Mouse (Mus musculus): ENCODE measurements around the gene Cyp2a5. TPM values are rescaled to one million over a fixed set of nuclear protein-coding genes. Genes with fewer than 3 reads are reported as not detected.
"Not testable (repeated sequence)": the region's sequence is repeated elsewhere in the genome, so short reads cannot be mapped to it uniquely, and the experiment has no call there.

Cyp2a5 gene
- polyA plus RNA-seq (2021), result not detected

DNA sequence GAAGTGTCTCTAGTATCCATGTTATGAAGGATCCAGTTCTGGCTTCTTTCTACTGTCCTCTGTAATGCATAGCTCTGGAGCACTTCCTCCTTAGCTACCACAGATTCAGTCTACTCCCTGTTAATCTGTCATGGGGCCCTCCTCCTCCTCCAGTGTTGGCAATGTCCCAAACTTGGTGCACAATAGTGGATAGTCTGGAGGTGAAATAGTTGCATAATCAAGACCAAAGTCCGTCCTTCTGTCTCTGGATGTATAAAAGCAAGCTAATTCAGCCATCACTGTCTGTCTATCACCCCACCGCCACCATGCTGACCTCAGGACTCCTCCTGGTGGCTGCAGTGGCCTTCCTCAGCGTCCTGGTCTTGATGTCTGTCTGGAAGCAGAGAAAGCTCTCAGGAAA, at the start of gene Cyp2a5:
TSS of gene Cyp2a5 (plus strand) at position 247 of the 400 bp plus-strand sequence.
- POLR2A ChIA-PET; DNase-seq (ENCODE audit: low read depth, low spot score); ATAC-seq; CTCF ChIA-PET; in situ Hi-C loops (cut with MboI; ENCODE audit: low pct_unique_long_range_greater_than_20kb); H3K27me3 ChIP-seq: not testable (repeated sequence)

DNA sequence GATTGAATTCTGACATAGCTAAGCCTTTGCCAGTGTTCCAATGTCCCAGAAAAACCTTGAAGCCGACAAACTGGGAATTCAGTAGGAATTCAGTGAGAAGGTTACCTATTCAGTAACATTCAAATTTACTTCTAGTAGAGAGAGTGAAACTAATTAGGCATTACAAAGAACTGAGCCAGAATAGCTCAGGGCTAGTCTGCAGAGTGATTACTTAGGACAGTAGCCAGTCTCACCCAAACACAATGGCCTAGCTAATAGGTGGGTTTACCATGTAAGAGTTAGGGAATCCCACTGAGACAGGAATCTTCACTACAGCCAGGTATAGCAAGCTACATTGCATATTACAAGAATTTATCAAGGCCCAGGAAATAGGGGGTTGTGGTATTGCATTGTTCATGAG, 49.1 kb upstream of the Cyp2a5 start:
- ATAC-seq; H3K27me3 ChIP-seq; POLR2A ChIA-PET; DNase-seq (ENCODE audit: low read depth, low spot score); CTCF ChIA-PET: not testable (repeated sequence)
- in situ Hi-C loops (cut with MboI; ENCODE audit: low pct_unique_long_range_greater_than_20kb), result loop anchor here (10.0 kb wide), 1 partner anchor 339 kb away; no protein-coding TSS in a partner anchor

DNA sequence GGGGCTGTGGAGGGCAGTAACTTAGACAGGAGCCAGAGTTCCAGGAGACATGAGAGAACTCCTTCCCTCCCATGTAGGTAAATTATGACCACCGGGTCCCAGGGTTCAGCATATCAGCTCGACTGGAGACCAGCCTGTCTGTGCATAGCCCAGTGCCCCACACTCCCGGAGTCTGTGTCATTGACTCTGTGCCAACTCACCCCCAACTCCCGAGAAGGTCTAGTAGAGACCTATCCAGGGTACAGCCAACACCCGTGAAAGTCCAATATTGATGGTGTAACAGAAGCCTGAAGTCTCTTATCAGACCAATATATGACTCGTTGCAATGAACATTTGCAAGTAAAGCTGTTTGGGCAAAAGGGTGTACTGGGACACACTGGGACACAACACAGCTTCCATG, 45.1 kb upstream of the Cyp2a5 start:
- no peak for TF ChIP-seq CTCF (IDR thresholded peaks at IDR 0.05)
- H3K27me3 ChIP-seq, result no peaks in the 10 kb centered on the region
- in situ Hi-C loops (cut with MboI; ENCODE audit: low pct_unique_long_range_greater_than_20kb), result loop anchor here (10.0 kb wide), 1 partner anchor 335 kb away; no protein-coding TSS in a partner anchor
- CTCF ChIA-PET, result interaction anchor here (0.7 kb wide), 1 partner anchor 838 kb away, joined by 3 read pairs; no protein-coding TSS in a partner anchor
- no peak for DNase-seq (ENCODE audit: low read depth, low spot score)
- no peak for ATAC-seq
- POLR2A ChIA-PET, result no interaction called here

DNA sequence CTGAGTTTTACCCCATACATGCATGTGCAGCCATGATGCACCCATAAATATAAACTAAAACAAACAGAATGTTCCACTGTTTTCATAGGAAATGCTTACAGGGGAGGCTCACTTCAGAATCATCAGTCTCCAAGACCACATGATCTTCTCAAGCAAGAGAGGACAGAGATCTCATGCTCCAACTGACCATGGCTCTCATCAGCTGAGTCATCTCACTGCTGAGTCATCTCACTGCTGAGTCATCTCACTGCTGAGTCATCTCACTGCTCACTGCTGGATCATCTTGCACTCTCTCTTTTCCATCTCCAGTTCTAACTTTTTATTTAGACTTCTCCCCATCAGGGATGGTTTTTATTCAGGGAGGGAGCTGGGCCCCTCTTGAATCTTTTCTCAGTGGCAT, 35.0 kb upstream of the Cyp2a5 start:
- ChIA-PET POLR2A (no interaction called here), CTCF (no interaction called here)
- TF ChIP-seq CTCF (IDR thresholded peaks at IDR 0.05), result no peak
- no peaks in the 10 kb centered on the region for H3K27me3 ChIP-seq
- in situ Hi-C loops (cut with MboI; ENCODE audit: low pct_unique_long_range_greater_than_20kb), result loop anchor here (25.0 kb wide), 1 partner anchor 488 kb away; the partner anchor contains the start of gene Cyp2a4
- no peak for DNase-seq (ENCODE audit: low read depth, low spot score)
- ATAC-seq, result no peak

DNA sequence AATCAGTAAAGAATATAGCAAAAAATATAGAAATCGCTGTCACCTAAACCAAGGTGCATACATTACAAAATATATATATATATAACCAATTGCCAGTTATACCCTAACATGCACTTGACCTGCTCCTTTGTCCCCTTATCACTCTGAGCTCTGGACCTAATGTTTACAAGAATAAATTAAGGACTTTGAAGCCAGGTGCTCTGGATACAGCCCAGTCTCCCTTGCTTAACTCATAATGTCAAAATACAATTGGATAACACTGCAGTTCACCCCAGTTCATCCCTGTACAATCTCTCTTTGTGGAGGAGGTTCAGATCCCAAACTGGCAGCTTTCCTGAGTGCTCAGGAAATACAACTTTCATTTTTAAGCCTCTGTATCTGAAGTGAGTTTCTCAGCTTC, 34.1 kb upstream of the Cyp2a5 start:
- ATAC-seq, result no peak
- no peaks in the 10 kb centered on the region for H3K27me3 ChIP-seq
- in situ Hi-C loops (cut with MboI; ENCODE audit: low pct_unique_long_range_greater_than_20kb), result loop anchor here (25.0 kb wide), 1 partner anchor 489 kb away; the partner anchor contains the start of gene Cyp2a4
- TF ChIP-seq CTCF (IDR thresholded peaks at IDR 0.05), result no peak
- no peak for DNase-seq (ENCODE audit: low read depth, low spot score)
- ChIA-PET POLR2A (no interaction called here), CTCF (no interaction called here)

DNA sequence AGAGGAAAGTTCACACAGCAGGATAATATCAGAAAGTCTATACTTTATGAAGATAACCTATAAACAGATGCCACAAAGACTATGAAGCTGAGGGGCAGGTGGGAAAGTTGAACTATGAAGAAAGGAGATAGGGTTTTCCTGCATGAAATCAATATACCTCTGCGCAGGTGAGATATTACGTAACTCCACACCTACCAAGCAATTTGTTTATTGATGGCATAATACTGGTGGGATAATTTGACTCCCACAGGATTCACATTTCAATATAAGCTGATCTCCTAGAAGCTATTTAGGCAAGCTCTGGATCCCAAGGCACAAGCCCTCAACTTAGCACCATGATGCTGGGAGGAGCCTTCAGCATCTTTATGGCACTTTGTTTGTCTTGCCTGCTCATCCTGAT, 26.5 kb upstream of the Cyp2a5 start, which contains the start of gene Cyp2g1:
TSS of gene Cyp2g1 (plus strand) at position 301 of the 400 bp plus-strand sequence.
- in situ Hi-C loops (cut with MboI; ENCODE audit: low pct_unique_long_range_greater_than_20kb), result loop anchor here (25.0 kb wide), 1 partner anchor 496 kb away; the partner anchor contains the start of gene Cyp2a4
- CTCF ChIA-PET, result no interaction called here

DNA sequence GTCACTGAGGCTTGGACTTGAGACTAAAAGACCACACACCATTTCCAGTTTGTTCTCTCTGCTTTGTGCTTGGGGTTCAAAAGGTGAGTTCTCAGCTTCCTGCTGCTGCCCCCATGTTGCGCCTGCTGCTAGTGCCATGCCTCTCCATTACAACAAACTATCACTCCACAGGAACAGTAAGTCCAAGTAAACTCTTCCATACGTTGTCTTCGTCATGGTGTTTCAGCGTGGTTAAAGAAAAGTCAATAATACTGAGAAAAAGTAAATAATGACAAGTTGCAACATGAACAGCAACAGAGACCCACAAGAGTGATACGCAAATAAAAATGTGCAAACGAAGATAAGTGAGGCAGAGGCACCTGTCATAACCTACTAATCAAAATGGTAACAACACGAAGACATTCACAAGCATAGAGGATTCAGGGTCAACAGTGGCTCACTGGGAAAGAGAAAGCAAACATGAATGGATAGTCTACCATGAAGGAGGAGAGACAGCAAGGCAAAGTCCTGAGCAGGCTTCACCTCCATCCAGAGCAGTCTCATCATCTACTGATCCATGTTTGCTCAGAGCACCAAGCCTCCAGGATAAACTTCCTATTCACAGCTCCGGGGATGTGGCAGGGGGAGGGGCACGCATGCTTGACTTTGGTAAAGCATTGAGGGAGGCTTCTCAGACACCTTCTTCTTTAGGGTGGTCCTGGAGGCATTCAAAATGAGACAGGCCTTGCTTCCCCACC, 3.4 kb upstream of the Cyp2a5 start:
- H3K27me3 ChIP-seq; POLR2A ChIA-PET; in situ Hi-C loops (cut with MboI; ENCODE audit: low pct_unique_long_range_greater_than_20kb); CTCF ChIA-PET; DNase-seq (ENCODE audit: low read depth, low spot score); ATAC-seq: not testable (repeated sequence)

More for the DNA sequence above, 26.5 kb upstream of the Cyp2a5 start, which contains the start of gene Cyp2g1:
- no peak for ATAC-seq
- POLR2A ChIA-PET, result no interaction called here
- H3K27me3 ChIP-seq, result no peaks in the 10 kb centered on the region
- DNase-seq (ENCODE audit: low read depth, low spot score), result no peak
- no peak for TF ChIP-seq CTCF (IDR thresholded peaks at IDR 0.05)

DNA sequence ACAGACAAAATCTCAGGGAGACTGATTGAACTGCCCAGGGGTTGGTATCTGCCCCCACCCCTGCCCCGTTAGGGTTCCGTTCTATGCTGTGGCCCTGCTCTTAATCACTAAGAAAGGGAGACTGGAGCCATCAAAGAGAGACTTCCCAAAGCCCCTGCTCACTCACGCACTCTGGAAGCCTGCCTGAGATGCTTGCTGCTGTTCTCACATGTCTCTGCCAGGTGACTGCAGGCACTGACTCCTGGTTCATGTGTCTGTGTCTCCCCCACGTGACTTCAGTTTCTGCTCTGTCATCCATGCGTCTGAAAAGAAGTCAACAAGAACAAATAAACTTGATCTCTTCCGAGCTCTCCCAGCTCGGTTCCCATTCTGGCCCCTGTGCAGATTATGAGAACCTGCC, 2.4 kb upstream of the Cyp2a5 start:
- POLR2A ChIA-PET; ATAC-seq; DNase-seq (ENCODE audit: low read depth, low spot score); CTCF ChIA-PET; H3K27me3 ChIP-seq; in situ Hi-C loops (cut with MboI; ENCODE audit: low pct_unique_long_range_greater_than_20kb): not testable (repeated sequence)

DNA sequence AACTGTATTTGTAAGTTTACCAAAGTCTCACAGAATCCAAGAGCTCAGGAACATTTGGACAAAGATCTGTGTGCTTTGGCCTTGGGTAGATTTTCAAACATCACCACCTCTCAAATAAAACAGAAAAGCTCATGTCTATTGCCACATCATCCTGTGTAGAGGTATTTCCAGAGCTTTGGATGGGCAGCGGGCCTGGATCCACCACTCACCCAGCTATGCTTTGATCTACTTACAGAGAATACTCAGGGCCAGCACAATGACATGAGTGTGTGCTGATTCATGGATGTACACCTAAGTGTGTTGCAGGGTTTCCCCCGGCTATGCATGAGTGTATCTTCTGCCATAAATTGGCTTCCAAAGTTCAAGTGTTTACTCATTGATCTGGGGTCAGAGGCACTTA, 8.3 kb downstream of the Cyp2a5 start:
- H3K27me3 ChIP-seq; CTCF ChIA-PET; POLR2A ChIA-PET; ATAC-seq; in situ Hi-C loops (cut with MboI; ENCODE audit: low pct_unique_long_range_greater_than_20kb); DNase-seq (ENCODE audit: low read depth, low spot score): not testable (repeated sequence)

DNA sequence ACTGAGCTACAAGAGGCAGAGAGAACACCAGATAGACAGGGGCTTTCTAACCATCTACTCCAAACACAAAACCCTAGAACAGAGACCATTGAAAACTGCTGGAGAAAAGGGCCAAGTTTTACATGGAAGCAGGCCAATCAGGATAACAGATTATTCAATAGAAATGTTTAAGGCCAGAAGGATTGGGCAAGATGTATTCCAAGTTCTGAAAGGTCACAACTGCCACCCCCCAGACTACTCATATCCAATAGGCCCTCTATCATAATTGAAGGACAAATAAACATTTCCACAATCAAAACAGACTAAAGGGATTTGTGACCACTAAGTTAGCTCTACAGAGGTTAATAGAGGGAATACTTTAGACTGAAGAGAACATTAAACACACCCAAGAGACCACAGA, 15.0 kb downstream of the Cyp2a5 start:
- POLR2A ChIA-PET; H3K27me3 ChIP-seq; CTCF ChIA-PET; ATAC-seq; DNase-seq (ENCODE audit: low read depth, low spot score); in situ Hi-C loops (cut with MboI; ENCODE audit: low pct_unique_long_range_greater_than_20kb): not testable (repeated sequence)

DNA sequence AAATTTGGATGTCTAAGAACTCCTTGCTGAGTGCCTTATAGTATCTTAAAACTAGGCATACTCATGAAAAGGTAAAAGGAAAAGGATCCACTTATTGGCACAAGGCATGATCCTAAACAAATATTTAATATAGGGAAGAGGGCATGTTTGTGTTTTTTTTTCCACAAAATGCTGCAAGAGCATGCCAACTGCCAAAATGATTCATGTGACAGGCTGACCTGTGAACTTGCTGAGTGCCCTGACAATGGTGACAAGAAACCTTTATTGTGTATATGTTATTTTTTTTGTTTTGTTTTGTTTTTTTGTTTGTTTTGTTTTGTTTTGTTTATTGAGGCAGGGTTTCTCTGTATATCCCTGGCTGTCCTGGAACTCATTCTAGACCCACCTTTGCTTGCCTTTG, 43.5 kb downstream of the Cyp2a5 start:
- DNase-seq (ENCODE audit: low read depth, low spot score); POLR2A ChIA-PET; CTCF ChIA-PET; in situ Hi-C loops (cut with MboI; ENCODE audit: low pct_unique_long_range_greater_than_20kb); H3K27me3 ChIP-seq; ATAC-seq: not testable (repeated sequence)

DNA sequence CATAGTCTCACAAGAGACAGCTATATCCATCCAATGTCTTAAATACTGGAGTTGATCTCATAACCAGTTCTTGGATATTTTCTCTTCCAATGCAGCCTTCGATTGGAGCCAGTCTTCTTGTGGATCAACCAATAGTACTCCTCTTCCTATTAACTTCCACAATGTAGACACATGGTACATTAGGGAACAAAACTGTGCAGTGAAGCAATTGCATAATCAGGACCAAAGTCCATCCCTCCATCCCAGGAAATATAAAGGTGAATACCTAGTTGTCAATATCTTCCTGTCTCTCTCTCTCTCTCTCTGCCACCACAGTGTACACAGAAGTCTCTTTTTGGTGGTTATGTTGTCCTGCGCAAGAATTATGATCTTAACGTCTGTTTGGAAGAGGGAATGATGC, 45.5 kb downstream of the Cyp2a5 start:
- DNase-seq (ENCODE audit: low read depth, low spot score); ATAC-seq; POLR2A ChIA-PET; CTCF ChIA-PET; in situ Hi-C loops (cut with MboI; ENCODE audit: low pct_unique_long_range_greater_than_20kb); H3K27me3 ChIP-seq: not testable (repeated sequence)

Other genes starting within 250 kb of the Cyp2a5 start
- not detected for gene Vmn1r185, start 216.8 kb upstream of the Cyp2a5 start, polyA plus RNA-seq (2021)
- not detected for gene Cyp2b23, start 148.9 kb upstream of the Cyp2a5 start, polyA plus RNA-seq (2021)
- gene Cyp2b19, start 78.2 kb upstream of the Cyp2a5 start, polyA plus RNA-seq (2021), result not detected
- gene Cyp2g1, start 26.4 kb upstream of the Cyp2a5 start, polyA plus RNA-seq (2021), result not detected
- not detected for gene Cyp2a22, start 104.1 kb downstream of the Cyp2a5 start, polyA plus RNA-seq (2021)
- not detected for gene Cyp2a12, start 193.8 kb downstream of the Cyp2a5 start, polyA plus RNA-seq (2021)

All from Patski (cell line).